Mouse (Mus musculus): ENCODE data around the gene Isg20.

The Isg20 gene

DNA sequence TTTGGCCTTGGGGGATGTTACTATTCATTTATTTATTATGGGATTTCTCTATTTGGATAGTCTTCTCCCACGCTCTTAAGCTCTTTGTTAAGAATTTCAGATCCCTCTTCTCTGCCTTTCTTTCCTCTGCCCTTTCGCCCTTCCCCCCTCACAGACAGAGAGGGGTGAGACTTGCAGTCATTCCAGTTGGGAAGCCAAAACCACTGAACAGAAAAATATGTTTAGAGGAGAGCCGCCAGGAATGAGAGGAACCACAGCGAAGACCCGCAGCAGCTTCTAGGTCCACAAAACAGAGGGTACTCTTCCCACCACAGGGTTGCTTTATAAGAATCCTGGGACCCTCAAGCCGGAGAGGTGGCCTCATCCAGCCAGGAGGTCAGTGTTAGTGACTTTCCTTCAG lies 41.4 kb downstream of the Isg20 start:
- DNase-seq (ENCODE audit: low spot score in 2 of 2), result no peak

- DNase-seq (ENCODE audit: low spot score in 2 of 2), result no peak
Observed at GRCm38 (mm10) chr7:78955086-78955485, 41.9 kb downstream of the Isg20 start.

- no peak for DNase-seq (ENCODE audit: low spot score in 2 of 2)
Observed at GRCm38 (mm10) chr7:78958499-78959073, 45.4 kb downstream of the Isg20 start.

GRCm38 (mm10) chr7:78963891-78964290 lies 50.7 kb downstream of the Isg20 start:
- DNase-seq (ENCODE audit: low spot score in 2 of 2), result no peak
